Mouse (Mus musculus) 416B (cell line): ENCODE measurements around the gene Eml6.
A peak's percentile ranks its signal among the peaks of the same experiment; 100 is the strongest.

Experiments
- DNase-seq: peaks from one replicate; pipeline ENCODE4 v3.0.0; 2011; ENCODE audit warnings: low read depth

Eml6 gene

GRCm38 (mm10) chr11:29748750-29749467 lies 276.9 kb downstream of the Eml6 start:
- no peak for DNase-seq

- DNase-seq: no peak
Observed at GRCm38 (mm10) chr11:29747881-29748280, 278.0 kb downstream of the Eml6 start.

GRCm38 (mm10) chr11:29747365-29747764 lies 278.5 kb downstream of the Eml6 start:
- DNase-seq: no peak

- DNase-seq: no peak
Observed at GRCm38 (mm10) chr11:29746203-29746602, 279.6 kb downstream of the Eml6 start.

GRCm38 (mm10) chr11:29745513-29745912 lies 280.3 kb downstream of the Eml6 start:
- no peak for DNase-seq

GRCm38 (mm10) chr11:29744760-29745430 lies 280.9 kb downstream of the Eml6 start:
- DNase-seq: no peak

GRCm38 (mm10) chr11:29739752-29740151 lies 286.1 kb downstream of the Eml6 start:
- DNase-seq: no peak

GRCm38 (mm10) chr11:29727901-29728300 lies 297.9 kb downstream of the Eml6 start:
- peak; percentile 59 for DNase-seq

- DNase-seq: no peak
Observed at GRCm38 (mm10) chr11:29725610-29726009, 300.2 kb downstream of the Eml6 start.

- no peak for DNase-seq
Observed at GRCm38 (mm10) chr11:29725167-29725566, 300.7 kb downstream of the Eml6 start.

GRCm38 (mm10) chr11:29724213-29724612 lies 301.6 kb downstream of the Eml6 start:
- peak; percentile 45 for DNase-seq

- DNase-seq: no peak
Observed at GRCm38 (mm10) chr11:29719597-29719996, 306.2 kb downstream of the Eml6 start.

- DNase-seq: peak; percentile 53
Observed at GRCm38 (mm10) chr11:29718541-29718940, 307.3 kb downstream of the Eml6 start.

- DNase-seq: peak; percentile 35
Observed at GRCm38 (mm10) chr11:29715499-29715898, 310.3 kb downstream of the Eml6 start.

- DNase-seq: peak; percentile 64
Observed at GRCm38 (mm10) chr11:29714789-29715188, 311.0 kb downstream of the Eml6 start.

GRCm38 (mm10) chr11:29714114-29714513 lies 311.7 kb downstream of the Eml6 start:
- DNase-seq: no peak

GRCm38 (mm10) chr11:29709512-29709911 lies 316.3 kb downstream of the Eml6 start:
- peak; percentile 65 for DNase-seq

GRCm38 (mm10) chr11:29706845-29707244 lies 319.0 kb downstream of the Eml6 start:
- no peak for DNase-seq

- DNase-seq: peak; percentile 74
Observed at GRCm38 (mm10) chr11:29705263-29705662, 320.6 kb downstream of the Eml6 start.

- DNase-seq: no peak
Observed at GRCm38 (mm10) chr11:29702721-29703120, 323.1 kb downstream of the Eml6 start.

GRCm38 (mm10) chr11:29694754-29695153 lies 331.1 kb downstream of the Eml6 start:
- no peak for DNase-seq

GRCm38 (mm10) chr11:29693576-29694410 lies 332.0 kb downstream of the Eml6 start:
- DNase-seq: peak; percentile 86
